Mouse (Mus musculus) cerebellum, postnatal 10 days (tissue): ENCODE data around the gene Tspyl2.
"Not testable (repeated sequence)": the region's sequence is repeated elsewhere in the genome, so short reads cannot be mapped to it uniquely, and the experiment has no call there.

Source experiments
- DNase-seq, 2 experiments: peaks; one replicate each; pipeline ENCODE4 v3.0.0; 2021; ENCODE audit warnings: mixed read lengths in 2 of 2

Tspyl2 gene

GRCm38 (mm10) chrX:152342358-152342901 is at the start of gene Tspyl2:
Gene Tspyl2, minus strand, starts transcription at chrX:152342425.
- DNase-seq = peak; percentile 97 to 98

GRCm38 (mm10) chrX:152368397-152369273 is 26.4 kb upstream of the Tspyl2 start, which contains the start of gene Gpr173:
Gene Gpr173, minus strand, starts transcription at chrX:152368704.
- peak; percentile 84 to 88 for DNase-seq

GRCm38 (mm10) chrX:152368054-152368396 is 25.8 kb upstream of the Tspyl2 start:
- DNase-seq = no peak

GRCm38 (mm10) chrX:152366418-152366817 is 24.2 kb upstream of the Tspyl2 start:
- DNase-seq = peak; percentile 90 to 92

GRCm38 (mm10) chrX:152352553-152353153 is 10.4 kb upstream of the Tspyl2 start:
- DNase-seq = peak; percentile 48 to 66

GRCm38 (mm10) chrX:152347041-152347440 is 4.8 kb upstream of the Tspyl2 start:
- DNase-seq = peak; percentile 90 to 92

- DNase-seq = peak; percentile 85 to 89
Observed at GRCm38 (mm10) chrX:152346587-152346986, 4.4 kb upstream of the Tspyl2 start.

GRCm38 (mm10) chrX:152342903-152343302 is 678 bp upstream of the Tspyl2 start:
- no peak for DNase-seq

GRCm38 (mm10) chrX:152341496-152341895 is 729 bp downstream of the Tspyl2 start:
- DNase-seq = peak; percentile 32 to 42

- peak; percentile 90 to 92 for DNase-seq
Observed at GRCm38 (mm10) chrX:152336546-152337332, 5.5 kb downstream of the Tspyl2 start.

- DNase-seq = peak in 1 of 2 experiments; percentile 10
Observed at GRCm38 (mm10) chrX:152336123-152336522, 6.1 kb downstream of the Tspyl2 start.

- not testable (repeated sequence) for DNase-seq
Observed at GRCm38 (mm10) chrX:152329400-152329799, 12.8 kb downstream of the Tspyl2 start.

GRCm38 (mm10) chrX:152327689-152328052 is 14.6 kb downstream of the Tspyl2 start:
- DNase-seq = no peak

GRCm38 (mm10) chrX:152326996-152327688 is 15.1 kb downstream of the Tspyl2 start, which contains the start of gene Kantr:
Gene Kantr, minus strand, starts transcription at chrX:152327495.
- DNase-seq = peak; percentile 87 to 89

GRCm38 (mm10) chrX:152323584-152323983 is 18.6 kb downstream of the Tspyl2 start:
- DNase-seq = peak in 1 of 2 experiments; percentile 41

GRCm38 (mm10) chrX:152322776-152323175 is 19.4 kb downstream of the Tspyl2 start:
- DNase-seq = no peak

GRCm38 (mm10) chrX:152320535-152320934 is 21.7 kb downstream of the Tspyl2 start:
- DNase-seq = no peak

- peak; percentile 29 to 52 for DNase-seq
Observed at GRCm38 (mm10) chrX:152307942-152308341, 34.3 kb downstream of the Tspyl2 start.

GRCm38 (mm10) chrX:152307371-152307770 is 34.9 kb downstream of the Tspyl2 start:
- DNase-seq = no peak

- no peak for DNase-seq
Observed at GRCm38 (mm10) chrX:152306224-152306623, 36.0 kb downstream of the Tspyl2 start.

GRCm38 (mm10) chrX:152287026-152287425 is 55.2 kb downstream of the Tspyl2 start:
- DNase-seq = not testable (repeated sequence)
